Mouse (Mus musculus) left cerebral cortex, postnatal 14 days (tissue): ENCODE results near the gene Intu. TPM values are rescaled to one million over a fixed set of nuclear protein-coding genes. Genes with fewer than 3 reads are reported as not detected.

ENCODE experiments used
- DNase-seq, 2 experiments: peaks; one replicate each; pipeline ENCODE4 v3.0.0; 2021 to 2022; ENCODE audit warnings: low spot score in 2 of 2, mixed read lengths in 1 of 2
- intact Hi-C: fragments of 180-260 bp; cut with DNase I; formaldehyde crosslinking; loops from one replicate; pipeline ENCODE4 v1.15.1; 2025
- microRNA-seq, 2 experiments: library from miRNA; unstranded; fragments of <30 nt; microRNA quantifications; one replicate each; pipeline ENCODE4 v1.2.0; 2022
- total RNA-seq, 2 experiments: library from RNA; stranded (reverse); gene quantifications; 2 replicates each; pipeline ENCODE4 v1.2.3; 2021

Intu gene
- total RNA-seq, 2 experiments from 2014 or later = 4.9 to 5.6 TPM

GRCm38 (mm10) chr3:40744024-40744835 lies 213.1 kb downstream of the Intu start, which contains the start of gene Hspa4l:
TSS of gene Hspa4l (plus strand) at chr3:40744495.
- intact Hi-C loops = loop anchor here (10.0 kb wide), 1 partner anchor 1859 kb away; the partner anchor contains the start of gene Fat4

GRCm38 (mm10) chr3:40744836-40745660 lies 214.0 kb downstream of the Intu start:
- intact Hi-C loops = loop anchor here (5.0 to 10.0 kb wide), 2 partner anchors 218 to 1860 kb away; partner anchors contain the start of gene Fat4
- peak; percentile 89 to 92 for DNase-seq

More at GRCm38 (mm10) chr3:40744024-40744835, 213.1 kb downstream of the Intu start, which contains the start of gene Hspa4l:
- no peak for DNase-seq

- DNase-seq = peak in 1 of 2 experiments; percentile 26
- intact Hi-C loops = loop anchor here (5.0 to 10.0 kb wide), 2 partner anchors 219 to 1861 kb away; partner anchors contain the start of gene Fat4
Observed at GRCm38 (mm10) chr3:40745661-40746547, 214.8 kb downstream of the Intu start.

Small RNA genes lying within 50 kb of the gene (microRNA-seq; reads per million reads assigned to microRNA genes)
- 0 reads per million in 2 experiments for gene Gm23810

Other genes with a start within 250 kb of the Intu start
- not detected for gene Slc25a31, start 177.6 kb downstream of the Intu start, total RNA-seq
- 100 to 1,000 TPM; 123 to 124 TPM for gene Hspa4l, start 213.2 kb downstream of the Intu start, total RNA-seq